7 mouse cellular contexts compared by ENCODE assay signal in the genomic region with DNA sequence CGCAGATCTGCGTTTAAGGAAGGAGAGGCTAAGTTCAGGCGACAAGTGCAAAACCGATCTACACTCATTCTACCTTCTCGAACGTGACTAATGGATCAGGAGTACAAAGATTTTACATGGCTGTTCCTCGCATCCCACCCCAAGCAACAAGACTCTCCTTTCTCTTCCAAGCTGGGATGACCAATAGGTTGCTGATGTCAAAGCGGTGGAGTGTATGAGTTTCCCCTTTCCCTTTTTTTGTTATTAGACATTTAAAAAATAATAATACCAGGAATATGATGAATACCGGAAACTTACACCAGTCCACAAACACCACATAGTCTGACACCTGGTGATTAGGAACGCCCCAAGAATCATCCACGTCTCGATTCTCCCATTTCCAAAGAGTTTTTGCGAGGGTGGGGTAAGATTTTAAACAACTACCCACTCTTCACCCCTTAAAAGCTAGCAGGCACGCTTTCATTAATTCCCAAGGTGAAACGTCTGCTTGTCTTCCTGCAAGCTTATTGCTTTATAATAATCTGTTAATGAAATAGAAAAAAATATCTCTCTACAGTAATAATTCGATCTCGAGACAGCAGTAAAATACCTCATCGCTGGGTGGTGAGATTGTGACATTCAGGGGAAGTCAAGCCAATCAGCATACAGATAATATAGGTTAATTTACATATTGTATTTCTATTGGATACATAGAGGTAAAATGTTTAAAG. TPM values are rescaled to one million over a fixed set of nuclear protein-coding genes. Genes with fewer than 3 reads are reported as not detected.
DNase-seq lines count a peak whose midpoint lies in the region; ATAC-seq and TF ChIP-seq lines count a peak whose summit lies in the region.

A gene (minus strand): TSS at position 598 of the 710 bp plus-strand sequence.

- no peak for TF ChIP-seq CTCF in thymus, adult 2 months (IDR thresholded peaks at IDR 0.05; ENCODE audit: borderline replicate concordance, control insufficient read depth, extremely low read depth, insufficient read depth, low read length, poor library complexity)

- no peaks in the 10 kb centered on the region for H3K9me3 ChIP-seq in heart, embryonic 15.5 days (replicated peaks)

- no peak for TF ChIP-seq POLR2A in thymus, adult 2 months (IDR thresholded peaks at IDR 0.05; ENCODE audit: control insufficient read depth, extremely low read depth, insufficient read depth, low read length, poor library complexity)
- no peak for TF ChIP-seq POLR2A in myocyte (IDR thresholded peaks at IDR 0.05; ENCODE audit: insufficient read length, low read depth)

- peaks cover 7% of the 10 kb centered on the region for H3K27me3 ChIP-seq in thymus, adult 2 months (ENCODE audit: control insufficient read depth, insufficient read depth, low read length)
- no peaks in the 10 kb centered on the region for H3K27me3 ChIP-seq in heart, embryonic 15.5 days
- no peaks in the 10 kb centered on the region for H3K27me3 ChIP-seq in myocyte (ENCODE audit: control insufficient read depth, insufficient read depth, insufficient read length)

- H3K4me1 ChIP-seq in thymus, adult 2 months (replicated peaks; ENCODE audit: control insufficient read depth, insufficient read depth, low read length), result peaks cover 3% of the 10 kb centered on the region; the same call in 1 of the 2 replicates
- peaks cover 3% of the 10 kb centered on the region; the same call in 1 of the 2 replicates for H3K4me1 ChIP-seq in heart, embryonic 15.5 days (replicated peaks)

- ATAC-seq in heart, embryonic 15.5 days (replicated peaks; ENCODE audit: insufficient number of reproducible peaks, insufficient read depth, low FRiP score, low read depth), result no peak
- no peak for ATAC-seq in monocyte, adult 5-6 weeks (replicated peaks; ENCODE audit: insufficient number of reproducible peaks, low FRiP score, low TSS enrichment, poor library complexity, severe bottlenecking)

- no peaks in the 10 kb centered on the region for H3K36me3 ChIP-seq in thymus, adult 2 months (ENCODE audit: control insufficient read depth, insufficient read depth, low read length)
- no peaks in the 10 kb centered on the region for H3K36me3 ChIP-seq in heart, embryonic 15.5 days
- H3K36me3 ChIP-seq in myocyte (ENCODE audit: control insufficient read depth, insufficient read depth), result no peaks in the 10 kb centered on the region

- H3K9ac ChIP-seq in heart, embryonic 15.5 days, result peak within 1 kb of the TSS; percentile 75

- H3K4me2 ChIP-seq in heart, embryonic 15.5 days, result peak within 1 kb of the TSS; percentile 97
- H3K4me2 ChIP-seq in myocyte (ENCODE audit: low read depth), result peak within 1 kb of the TSS; percentile 81

- H3K4me3 ChIP-seq in thymus, adult 2 months (ENCODE audit: control insufficient read depth, insufficient read depth, low read length), result peak within 1 kb of the TSS; percentile 55
- H3K4me3 ChIP-seq in heart, embryonic 15.5 days, result peak within 1 kb of the TSS; percentile 80
- peak within 1 kb of the TSS; percentile 51 for H3K4me3 ChIP-seq in myocyte

- WGBS in thymus, adult 2 months, result 50% methylated on average over 18 of the region's 18 CpGs
- WGBS in heart, embryonic 15.5 days, result 41% methylated on average over 18 of the region's 18 CpGs

- peak within 1 kb of the TSS; percentile 39 for H3ac ChIP-seq in myocyte (ENCODE audit: control insufficient read depth, insufficient read length)

- DNase-seq in thymus, adult 2 months, result no peak
- DNase-seq in thymus, postnatal 10 days (ENCODE audit: low spot score in 2 of 2), result no peak
- DNase-seq in cerebellum, adult 9-11 months, result peak; percentile 52
- DNase-seq in left cerebral cortex, postnatal 14 days (ENCODE audit: low spot score in 2 of 2), result peak; percentile 26 to 56

- H3K79me2 ChIP-seq in myocyte (ENCODE audit: control insufficient read depth, insufficient read depth), result no peaks in the 10 kb centered on the region

- no peak within 1 kb of the TSS for H3K27ac ChIP-seq in thymus, adult 2 months (ENCODE audit: control insufficient read depth, insufficient read depth, low read length)
- peak within 1 kb of the TSS; percentile 87 for H3K27ac ChIP-seq in heart, embryonic 15.5 days

- intact Hi-C loops in left cerebral cortex, postnatal 14 days (cut with DNase I), result loop anchor here (5.0 to 10.0 kb wide), 2 partner anchors 162 to 545 kb away; a partner anchor contains a TSS

TF ChIP-seq in myocyte, 11 proteins besides CTCF, POLR2A, EP300 and RAD21:
- no peak for TF ChIP-seq MYOG (IDR thresholded peaks at IDR 0.05; ENCODE audit: control insufficient read depth in 1 of 3, insufficient read depth in 1 of 3, insufficient read length in 2 of 3, low read depth in 2 of 3)
- no peak for TF ChIP-seq CEBPB (IDR thresholded peaks at IDR 0.05; ENCODE audit: insufficient read depth, poor library complexity, severe bottlenecking)
- TF ChIP-seq TCF12 (IDR thresholded peaks at IDR 0.05; ENCODE audit: insufficient read depth, poor library complexity, severe bottlenecking), result no peak
- TF ChIP-seq SRF (IDR thresholded peaks at IDR 0.05; ENCODE audit: control insufficient read depth, insufficient read length, low read depth), result no peak

RNA-seq across cellular contexts. Expression of the gene that starts here (rescaled TPM):
- 0.23 and 0.30 TPM in 2 replicates for polyA plus RNA-seq in thymus, adult 2 months (2012; rRNA removed)
- polyA plus RNA-seq in heart, embryonic 15.5 days (2015; fragmentation: Nextera tagmentation; extraction: Ambion mirVana), result 3.1 and 3.9 TPM in 2 replicates
- 10 to 100 TPM; 51.5 to 55.8 TPM for total RNA-seq in left cerebral cortex, postnatal 14 days (2021)
- polyA plus RNA-seq in myocyte (2012; fragmentation: generic; extraction: Trizol), result 1.5 TPM
- total RNA-seq in monocyte, adult 5-6 weeks (2017), result not detected in 3 replicates

Comparison
In these comparisons a context has a peak if more than half of its experiments do, and no peak if none do; other contexts are left out.
1. RNA of the gene that starts here (total RNA-seq): 51.5 to 55.8 TPM in left cerebral cortex, postnatal 14 days; not detected in monocyte, adult 5-6 weeks; every median in the first group is over 10 times any median in the second.
2. DNase-seq: peak in cerebellum, adult 9-11 months (single experiment) and left cerebral cortex, postnatal 14 days (2 of 2); none in thymus, adult 2 months (single experiment) and thymus, postnatal 10 days (0 of 2).
3. Peak in every context shown above with its lines, with median percentiles within 50 percentile points of each other: H3K4me3 ChIP-seq.